Mouse (Mus musculus) brain, adult 2 months (tissue): ENCODE measurements at regions not wholly inside any gene's neighbourhood (a gene's known extent, or its start where the extent isn't known, plus 50 kb on each side); places are given as distances from the start of the nearest gene placed in this dataset.

ENCODE experiments used
- DNase-seq: peaks from one replicate; pipeline ENCODE4 v3.0.0; 2011; ENCODE audit warnings: low read depth, low spot score

- DNase-seq = no peak
Observed at GRCm38 (mm10) chr1:64297343-64297742, 175.3 kb upstream of the Klf7 start.

- DNase-seq = no peak
Observed at GRCm38 (mm10) chr1:64295512-64295945, 173.4 kb upstream of the Klf7 start.

GRCm38 (mm10) chr1:64295051-64295450, 173.0 kb upstream of the Klf7 start:
- no peak for DNase-seq

GRCm38 (mm10) chr1:64288812-64289447, 166.8 kb upstream of the Klf7 start:
- peak; percentile 61 for DNase-seq

GRCm38 (mm10) chr1:64287068-64287467, 165.0 kb upstream of the Klf7 start:
- no peak for DNase-seq

- peak; percentile 47 for DNase-seq
Observed at GRCm38 (mm10) chr1:64284656-64285055, 162.6 kb upstream of the Klf7 start.

- DNase-seq = no peak
Observed at GRCm38 (mm10) chr1:64275865-64276264, 153.8 kb upstream of the Klf7 start.

- DNase-seq = no peak
Observed at GRCm38 (mm10) chr1:64275086-64275802, 153.2 kb upstream of the Klf7 start.

GRCm38 (mm10) chr1:64257237-64257636, 135.2 kb upstream of the Klf7 start:
- DNase-seq = no peak

- peak; percentile 45 for DNase-seq
Observed at GRCm38 (mm10) chr1:64255554-64256295, 133.6 kb upstream of the Klf7 start.

- no peak for DNase-seq
Observed at GRCm38 (mm10) chr1:64254673-64255072, 132.6 kb upstream of the Klf7 start.

GRCm38 (mm10) chr1:64253996-64254395, 131.9 kb upstream of the Klf7 start:
- DNase-seq = no peak

- no peak for DNase-seq
Observed at GRCm38 (mm10) chr1:64242401-64242800, 120.3 kb upstream of the Klf7 start.

- no peak for DNase-seq
Observed at GRCm38 (mm10) chr1:64229654-64230053, 107.6 kb upstream of the Klf7 start.

- peak; percentile 99 for DNase-seq
Observed at GRCm38 (mm10) chr1:64226001-64226918, 104.2 kb upstream of the Klf7 start.

GRCm38 (mm10) chr1:64223779-64224687, 102.0 kb upstream of the Klf7 start:
- peak; percentile 50 for DNase-seq

- DNase-seq = no peak
Observed at GRCm38 (mm10) chr1:64222475-64222874, 100.4 kb upstream of the Klf7 start.

- peak; percentile 71 for DNase-seq
Observed at GRCm38 (mm10) chr1:64220486-64220885, 98.4 kb upstream of the Klf7 start.

GRCm38 (mm10) chr1:64220040-64220439, 98.0 kb upstream of the Klf7 start:
- DNase-seq = no peak

GRCm38 (mm10) chr1:64215646-64216045, 93.6 kb upstream of the Klf7 start:
- no peak for DNase-seq
